Mouse (Mus musculus) layer of hippocampus, postnatal 36 days (tissue): ENCODE results near the gene Uso1. TPM values are rescaled to one million over a fixed set of nuclear protein-coding genes. Genes with fewer than 3 reads are reported as not detected.

ENCODE experiments used
- DNase-seq, 2 experiments: peaks; one replicate each; pipeline ENCODE4 v3.0.0; 2022
- total RNA-seq, 2 experiments: library from RNA; stranded (reverse); gene quantifications; 2 replicates each; pipeline ENCODE4 v1.2.3; 2021

Gene Uso1
- total RNA-seq, 2 experiments from 2014 or later = 84.3 to 84.7 TPM

GRCm38 (mm10) chr5:92196895-92197811, 59.4 kb downstream of the Uso1 start:
- no peak for DNase-seq

GRCm38 (mm10) chr5:92198266-92198665, 60.5 kb downstream of the Uso1 start:
- no peak for DNase-seq

GRCm38 (mm10) chr5:92204162-92205036, 66.7 kb downstream of the Uso1 start:
- no peak for DNase-seq

- no peak for DNase-seq
These were observed 67.4 kb downstream of the Uso1 start for GRCm38 (mm10) chr5:92205184-92205583.

GRCm38 (mm10) chr5:92205706-92206105, 68.0 kb downstream of the Uso1 start:
- DNase-seq = no peak

GRCm38 (mm10) chr5:92206121-92206520, 68.4 kb downstream of the Uso1 start:
- no peak for DNase-seq

GRCm38 (mm10) chr5:92210205-92210604, 72.5 kb downstream of the Uso1 start:
- DNase-seq = no peak

GRCm38 (mm10) chr5:92212231-92212630, 74.5 kb downstream of the Uso1 start:
- DNase-seq = no peak

GRCm38 (mm10) chr5:92215308-92215707, 77.6 kb downstream of the Uso1 start, which contains the start of gene U90926:
Gene U90926, minus strand, starts transcription at chr5:92215408.
- DNase-seq = no peak

- no peak for DNase-seq
These were observed 81.4 kb downstream of the Uso1 start for GRCm38 (mm10) chr5:92218915-92219793.

GRCm38 (mm10) chr5:92219826-92220225, 82.1 kb downstream of the Uso1 start:
- DNase-seq = no peak

GRCm38 (mm10) chr5:92220287-92220902, 82.7 kb downstream of the Uso1 start:
- no peak for DNase-seq

GRCm38 (mm10) chr5:92227782-92228181, 90.0 kb downstream of the Uso1 start:
- no peak for DNase-seq

- DNase-seq = no peak
These were observed 91.0 kb downstream of the Uso1 start for GRCm38 (mm10) chr5:92228776-92229175.

- no peak for DNase-seq
These were observed 91.8 kb downstream of the Uso1 start for GRCm38 (mm10) chr5:92229514-92229913.

GRCm38 (mm10) chr5:92230306-92230705, 92.6 kb downstream of the Uso1 start:
- DNase-seq = no peak

- DNase-seq = no peak
These were observed 94.1 kb downstream of the Uso1 start for GRCm38 (mm10) chr5:92231836-92232235.

GRCm38 (mm10) chr5:92233366-92233765, 95.6 kb downstream of the Uso1 start:
- no peak for DNase-seq

- no peak for DNase-seq
These were observed 97.3 kb downstream of the Uso1 start for GRCm38 (mm10) chr5:92234939-92235557.

- peak; percentile 64 to 78 for DNase-seq
These were observed 101.8 kb downstream of the Uso1 start for GRCm38 (mm10) chr5:92239333-92240232.
